ENCODE assay signal across 29 mouse cellular contexts in the genomic region with DNA sequence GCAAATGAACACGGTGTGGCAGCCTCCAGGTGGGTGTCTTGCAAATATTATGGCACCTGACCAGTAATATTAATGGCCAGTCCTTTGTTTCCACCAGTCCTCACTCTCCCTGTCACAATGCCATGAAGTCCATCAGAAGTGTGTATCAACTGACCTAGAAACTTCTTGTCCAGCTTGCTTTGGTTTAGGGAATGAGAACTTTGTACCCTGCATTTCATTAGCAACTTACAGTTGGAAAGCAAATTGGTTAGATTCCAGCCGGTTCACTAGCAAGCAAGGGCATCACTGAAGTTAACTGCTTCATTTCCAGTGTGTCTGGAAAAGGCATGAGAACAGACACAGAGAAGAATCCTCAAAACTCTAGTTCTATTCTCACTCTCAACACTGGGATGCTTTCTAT.
DNase-seq lines count a peak whose midpoint lies in the region; ATAC-seq lines count a peak whose summit lies in the region.
"Had no signal": no experiment of that assay in that cellular context is flagged by ENCODE, and none has a peak within 500 bp of the region (broad histone marks: within the 10 kb centered on the region; RNA-seq: fewer than 3 reads in every experiment).

No protein-coding gene starts in this region.

- H3K27ac ChIP-seq in kidney, embryonic 15.5 days, result no peak overlapping the region
- H3K27ac ChIP-seq: embryonic facial prominence, embryonic 10.5 days; embryonic facial prominence, embryonic 13.5 days; forebrain, embryonic 12.5 days; heart, adult 2 months; hindbrain, embryonic 14.5 days; hindbrain, postnatal 0 days had no signal

- no peak overlapping the region for H3K9ac ChIP-seq in kidney, embryonic 15.5 days
- H3K9ac ChIP-seq: embryonic facial prominence, embryonic 13.5 days; forebrain, embryonic 12.5 days; heart, embryonic 13.5 days; hindbrain, embryonic 14.5 days had no signal

- H3K4me2 ChIP-seq in kidney, embryonic 15.5 days, result no peak overlapping the region
- H3K4me2 ChIP-seq: embryonic facial prominence, embryonic 13.5 days; forebrain, embryonic 12.5 days; heart, embryonic 13.5 days; hindbrain, embryonic 14.5 days had no signal

- no peak overlapping the region for H3K4me3 ChIP-seq in kidney, embryonic 15.5 days (replicated peaks)
- H3K4me3 ChIP-seq: embryonic facial prominence, embryonic 10.5 days; embryonic facial prominence, embryonic 13.5 days; erythroblast, embryonic 14.5 days; forebrain, embryonic 12.5 days; heart, adult 2 months; heart, embryonic 10.5 days; heart, embryonic 13.5 days had no signal

- no peaks in the 10 kb centered on the region for H3K4me1 ChIP-seq in kidney, embryonic 15.5 days
- H3K4me1 ChIP-seq: embryonic facial prominence, embryonic 10.5 days; forebrain, embryonic 12.5 days had no signal

- WGBS in kidney, embryonic 15.5 days, result 59% methylated on average over 2 of the region's 2 CpGs

- no peak for ATAC-seq in kidney, embryonic 15.5 days (replicated peaks; ENCODE audit: low FRiP score)
- ATAC-seq: forebrain, embryonic 16.5 days; hindbrain, postnatal 0 days had no signal

- no peaks in the 10 kb centered on the region for H3K27me3 ChIP-seq in kidney, embryonic 15.5 days
- H3K27me3 ChIP-seq: CH12.LX; embryonic facial prominence, embryonic 13.5 days; forebrain, embryonic 12.5 days; heart, embryonic 13.5 days had no signal

- H3K9me3 ChIP-seq in kidney, embryonic 15.5 days (replicated peaks), result no peaks in the 10 kb centered on the region
- H3K9me3 ChIP-seq: embryonic facial prominence, embryonic 10.5 days; embryonic facial prominence, embryonic 13.5 days; forebrain, embryonic 12.5 days; heart, embryonic 10.5 days; heart, embryonic 13.5 days had no signal

- no peaks in the 10 kb centered on the region for H3K36me3 ChIP-seq in kidney, embryonic 15.5 days
- H3K36me3 ChIP-seq: embryonic facial prominence, embryonic 10.5 days; embryonic facial prominence, embryonic 13.5 days; forebrain, embryonic 12.5 days; G1E; heart, embryonic 10.5 days; heart, embryonic 13.5 days had no signal

- peak; percentile 5 for DNase-seq in kidney, adult 18-20 months
- peak; percentile 56 for DNase-seq in kidney, adult 9 months
- DNase-seq in kidney, postnatal 4 days, result no peak
- DNase-seq in kidney, postnatal 14 days, result peak; percentile 24
- DNase-seq in adrenal gland, postnatal 4 days (ENCODE audit: low spot score in 2 of 2), result no peak
- DNase-seq: adrenal gland, postnatal 14 days; B cell, adult 2 months; cerebellum, adult 11-12 months; cerebellum, adult 8-10 months; cerebellum, postnatal 10 days; cerebellum, postnatal 36 days; embryo, embryonic 11 days; gastrocnemius, postnatal 10 days; gastrocnemius, postnatal 36 days; heart, adult 2 months; heart, postnatal 14 days; heart, postnatal 4 days had no signal

Comparison
In these comparisons a context has a peak if more than half of its experiments do, and no peak if none do; other contexts are left out.
1. DNase-seq: peak in kidney, adult 18-20 months (single experiment), kidney, adult 9 months (single experiment) and kidney, postnatal 14 days (single experiment); none in kidney, postnatal 4 days (0 of 2) and adrenal gland, postnatal 4 days (0 of 2).